Mouse (Mus musculus) kidney, postnatal 0 days (tissue): ENCODE data around the gene Sik1. TPM values are rescaled to one million over a fixed set of nuclear protein-coding genes. Genes with fewer than 3 reads are reported as not detected.

Experiments
- ATAC-seq: fragments of 200-750 bp; cut with Nextera tagmentation; replicated peaks from 2 replicates; pipeline ENCODE4 v1.8.0; 2017; ENCODE audit warnings: low read depth, moderate number of reproducible peaks, moderate TSS enrichment, moderate library complexity; ENCODE audit not compliant: low FRiP score
- DNase-seq: peaks from one replicate; pipeline ENCODE4 v3.0.0-alpha.2; 2016; ENCODE audit warnings: low spot score
- H3K27ac ChIP-seq: fragments of 300-500 bp; sonication (generic); 2 replicates; pipeline ENCODE4 v1.5.1; 2014; ENCODE audit warnings: mild to moderate bottlenecking
- H3K27me3 ChIP-seq: fragments of 300-500 bp; sonication (generic); 2 replicates; pipeline ENCODE4 v1.6.1; 2014; ENCODE audit warnings: low read length, mixed read lengths; ENCODE audit not compliant: insufficient read depth
- H3K36me3 ChIP-seq: fragments of 300-500 bp; sonication (generic); 2 replicates; pipeline ENCODE4 v1.6.1; 2014; ENCODE audit warnings: low read length, mixed read lengths; ENCODE audit not compliant: insufficient read depth
- H3K4me1 ChIP-seq: fragments of 300-500 bp; sonication (generic); replicated peaks from 2 replicates; pipeline ENCODE4 v1.6.1; 2014; ENCODE audit warnings: antibody characterized with exemption, low read length, mixed read lengths; ENCODE audit not compliant: insufficient read depth
- H3K4me2 ChIP-seq: fragments of 300-500 bp; sonication (generic); 2 replicates; pipeline ENCODE4 v1.6.1; 2014; ENCODE audit warnings: mild to moderate bottlenecking, low read length, moderate library complexity, mixed read lengths
- H3K4me3 ChIP-seq: fragments of 300-500 bp; sonication (generic); replicated peaks from 2 replicates; pipeline ENCODE4 v1.5.1; 2014; ENCODE audit warnings: low read depth, low read length
- H3K9ac ChIP-seq: fragments of 300-500 bp; sonication (generic); 2 replicates; pipeline ENCODE4 v1.6.1; 2014; ENCODE audit warnings: low read depth, low read length
- H3K9me3 ChIP-seq: fragments of 300-500 bp; sonication (generic); replicated peaks from 2 replicates; pipeline ENCODE4 v1.6.1; 2016; ENCODE audit warnings: low read length, inconsistent platforms, mixed read lengths
- CTCF ChIP-seq: IDR thresholded peaks from 2 replicates; pipeline ENCODE4 v1.5.1; 2016; ENCODE audit warnings: antibody characterized with exemption, low read depth, mild to moderate bottlenecking, moderate library complexity
- WGBS: fragments of 180-500 bp; shearing (Covaris S2); extraction: QIAGEN DNeasy Blood & Tissue Kit; methylation state at CpG from one replicate; pipeline ENCODE4 v1.1.7; 2014; 5-methylcytosine and 5-hydroxymethylcytosine counted together
- polyA plus RNA-seq: library from polyadenylated mRNA; unstranded; fragments of >200 nt; fragmentation: Nextera tagmentation; extraction: Ambion mirVana; gene quantifications from 2 replicates; pipeline ENCODE4 v1.2.1, GENCODE M21; 2015

Sik1 gene
- polyA plus RNA-seq, 1 experiment from 2014 or later = 17.2 TPM

- Histone ChIP-seq H3K4me3 (no peak overlapping the region), H3K4me2 (no peak overlapping the region), H3K27me3 (no peaks in the 10 kb centered on the region), H3K27ac (no peak overlapping the region), H3K9me3 (no peaks in the 10 kb centered on the region), H3K9ac (no peak overlapping the region), H3K36me3 (no peaks in the 10 kb centered on the region), H3K4me1 (peaks cover 19% of the 10 kb centered on the region)
- TF ChIP-seq CTCF = no peak
- DNase-seq (no peak), ATAC-seq (no peak)
- WGBS = 54% methylated on average over 2 of the region's 2 CpGs
These were observed 3.8 kb upstream of the Sik1 start for GRCm38 (mm10) chr17:31859367-31859766.

- peaks cover 19% of the 10 kb centered on the region for H3K4me1 ChIP-seq
- TF ChIP-seq CTCF = no peak
- H3K9ac ChIP-seq = no peak overlapping the region
- no peak overlapping the region for H3K27ac ChIP-seq
- no peak overlapping the region for H3K4me2 ChIP-seq
- no peak for ATAC-seq
- no peak overlapping the region for H3K4me3 ChIP-seq
- no peak for DNase-seq
- 89% methylated on average over 2 of the region's 2 CpGs for WGBS
- H3K9me3 ChIP-seq = no peaks in the 10 kb centered on the region
- H3K36me3 ChIP-seq = no peaks in the 10 kb centered on the region
- no peaks in the 10 kb centered on the region for H3K27me3 ChIP-seq
These were observed 3.2 kb upstream of the Sik1 start for GRCm38 (mm10) chr17:31858786-31859185.

GRCm38 (mm10) chr17:31857903-31858426 lies 2.4 kb upstream of the Sik1 start:
- no peak for ATAC-seq
- Histone ChIP-seq H3K36me3 (no peaks in the 10 kb centered on the region), H3K4me3 (no peak overlapping the region), H3K9ac (no peak overlapping the region), H3K27ac (no peak overlapping the region), H3K9me3 (no peaks in the 10 kb centered on the region), H3K4me1 (peaks cover 24% of the 10 kb centered on the region), H3K27me3 (no peaks in the 10 kb centered on the region), H3K4me2 (no peak overlapping the region)
- WGBS = 87% methylated on average over 3 of the region's 3 CpGs
- no peak for DNase-seq
- no peak for TF ChIP-seq CTCF

GRCm38 (mm10) chr17:31857251-31857650 lies 1.6 kb upstream of the Sik1 start:
- TF ChIP-seq CTCF = no peak
- no peaks in the 10 kb centered on the region for H3K27me3 ChIP-seq

GRCm38 (mm10) chr17:31856519-31857160 lies 1.0 kb upstream of the Sik1 start:
- H3K4me1 ChIP-seq = peaks cover 27% of the 10 kb centered on the region
- H3K4me3 ChIP-seq = peak overlapping the region; percentile 94; the same call in 1 of the 2 replicates

More at GRCm38 (mm10) chr17:31857251-31857650, 1.6 kb upstream of the Sik1 start:
- WGBS = 52% methylated on average over 4 of the region's 4 CpGs
- H3K36me3 ChIP-seq = no peaks in the 10 kb centered on the region
- H3K27ac ChIP-seq = peak overlapping the region; percentile 92
- H3K9me3 ChIP-seq = no peaks in the 10 kb centered on the region
- H3K4me1 ChIP-seq = peaks cover 27% of the 10 kb centered on the region
- no peak overlapping the region for H3K4me3 ChIP-seq
- H3K9ac ChIP-seq = peak overlapping the region; percentile 27; the same call in 1 of the 2 replicates
- DNase-seq = no peak
- 0 out of 2 replicates have a peak overlapping the region, but pooled peaks have one; percentile 68 for H3K4me2 ChIP-seq
- ATAC-seq = no peak

GRCm38 (mm10) chr17:31854770-31855596 lies 621 bp downstream of the Sik1 start:
- WGBS = under 1% methylated on average over 73 of the region's 73 CpGs
- H3K9ac ChIP-seq = peak overlapping the region; percentile 95
- peak; percentile 47 for ATAC-seq
- peak; percentile 54 for DNase-seq
- H3K4me2 ChIP-seq = peak overlapping the region; percentile 70
- H3K4me3 ChIP-seq = peak overlapping the region; percentile 94
- H3K9me3 ChIP-seq = no peaks in the 10 kb centered on the region
- H3K4me1 ChIP-seq = peaks cover 27% of the 10 kb centered on the region
- no peak for TF ChIP-seq CTCF
- peaks cover 12% of the 10 kb centered on the region for H3K36me3 ChIP-seq
- no peaks in the 10 kb centered on the region for H3K27me3 ChIP-seq
- peak overlapping the region; percentile 86 for H3K27ac ChIP-seq

More at GRCm38 (mm10) chr17:31856519-31857160, 1.0 kb upstream of the Sik1 start:
- no peaks in the 10 kb centered on the region for H3K27me3 ChIP-seq
- H3K27ac ChIP-seq = peak overlapping the region; percentile 92
- ATAC-seq (peak; percentile 73), DNase-seq (peak; percentile 89)
- peak overlapping the region; percentile 68 for H3K4me2 ChIP-seq
- no peaks in the 10 kb centered on the region for H3K9me3 ChIP-seq
- peak overlapping the region; percentile 51; the same call in 1 of the 2 replicates for H3K9ac ChIP-seq
- 9% methylated on average over 17 of the region's 17 CpGs for WGBS
- H3K36me3 ChIP-seq = no peaks in the 10 kb centered on the region
- TF ChIP-seq CTCF = peak; percentile 13; the same call in 1 of the 2 replicates
